Mouse (Mus musculus) 416B (cell line): ENCODE data around the gene Pts.

ENCODE experiments used
- DNase-seq: peaks from one replicate; pipeline ENCODE4 v3.0.0; 2011; ENCODE audit warnings: low read depth

Gene Pts

GRCm38 (mm10) chr9:50491531-50492045 lies 36.9 kb downstream of the Pts start:
- DNase-seq = no peak

DNA sequence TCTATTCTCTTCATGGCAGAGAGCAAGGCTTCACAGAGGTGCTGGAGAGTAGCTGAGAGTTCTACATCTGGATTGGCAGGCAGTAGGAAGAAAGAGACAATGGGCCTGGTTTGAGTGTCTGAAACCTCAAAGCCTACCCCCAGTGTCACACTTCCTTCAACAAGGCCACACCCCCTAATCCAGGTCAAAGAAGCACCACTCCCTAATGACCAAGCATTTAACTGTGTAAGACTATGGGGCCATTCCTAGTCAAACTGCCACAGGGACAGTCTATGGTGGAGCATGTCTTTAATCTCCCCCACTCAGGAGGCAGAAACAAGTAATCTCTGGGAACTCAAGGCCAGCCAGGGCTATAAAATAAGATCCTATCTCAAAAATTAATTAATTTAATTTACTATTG lies 37.7 kb downstream of the Pts start:
- peak; percentile 15 for DNase-seq

DNA sequence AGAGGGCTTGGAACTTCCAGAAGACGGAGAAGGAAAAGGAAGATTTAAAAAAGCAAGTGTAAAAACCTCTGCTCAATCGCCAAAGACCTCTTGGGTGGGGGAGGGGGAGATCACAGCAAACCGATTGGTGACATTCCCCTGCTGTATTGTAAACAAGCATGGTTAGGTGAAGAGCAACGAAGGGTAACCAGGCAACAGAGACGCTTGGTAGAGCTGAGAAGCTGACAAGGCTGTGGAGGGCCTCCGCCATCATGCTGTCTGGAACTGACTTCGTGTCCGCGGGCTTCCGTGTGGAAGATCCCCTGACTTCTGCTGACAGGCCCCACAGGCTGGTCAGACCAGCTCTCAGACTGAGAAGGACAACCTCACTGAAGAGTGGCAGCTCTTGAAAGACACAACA lies 43.0 kb downstream of the Pts start:
- no peak for DNase-seq

DNA sequence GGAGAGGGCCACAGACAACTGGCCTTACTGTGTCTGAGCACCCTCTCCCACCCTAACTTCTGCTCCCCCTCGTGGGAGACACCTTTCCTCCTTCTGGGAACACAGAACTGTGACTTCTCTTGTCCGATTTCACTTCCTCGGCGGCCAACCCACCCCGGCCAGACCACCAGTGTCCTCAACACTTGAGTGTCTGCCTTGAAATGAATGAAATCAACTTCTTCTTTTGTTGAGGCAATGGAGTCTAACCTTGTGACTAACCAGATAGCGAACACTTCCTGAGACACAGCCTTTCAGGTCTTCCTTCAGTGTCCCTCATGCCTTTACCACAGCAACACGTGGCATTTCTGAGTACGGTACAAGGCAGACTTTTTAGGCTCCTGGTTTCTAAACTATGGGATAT lies 45.8 kb downstream of the Pts start:
- DNase-seq = no peak

DNA sequence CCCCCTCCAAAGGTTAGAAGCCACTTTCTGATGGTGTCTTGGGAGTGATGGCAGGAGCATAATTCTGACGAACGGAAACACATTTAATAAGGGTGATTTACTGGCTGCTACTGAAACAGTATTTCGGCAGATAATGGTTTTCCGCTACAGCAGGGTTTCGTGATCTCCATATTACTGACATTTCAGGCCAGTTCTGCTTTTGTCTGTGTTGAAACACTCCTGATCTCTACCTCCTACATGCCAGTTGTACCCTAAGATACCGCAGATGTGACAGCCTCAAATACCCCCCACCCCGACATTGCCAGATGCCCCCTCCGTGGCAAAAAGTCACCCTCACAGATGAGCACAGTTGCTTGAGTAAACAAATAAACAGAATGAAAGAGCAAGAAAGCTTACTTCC lies 49.0 kb downstream of the Pts start:
- DNase-seq = no peak

DNA sequence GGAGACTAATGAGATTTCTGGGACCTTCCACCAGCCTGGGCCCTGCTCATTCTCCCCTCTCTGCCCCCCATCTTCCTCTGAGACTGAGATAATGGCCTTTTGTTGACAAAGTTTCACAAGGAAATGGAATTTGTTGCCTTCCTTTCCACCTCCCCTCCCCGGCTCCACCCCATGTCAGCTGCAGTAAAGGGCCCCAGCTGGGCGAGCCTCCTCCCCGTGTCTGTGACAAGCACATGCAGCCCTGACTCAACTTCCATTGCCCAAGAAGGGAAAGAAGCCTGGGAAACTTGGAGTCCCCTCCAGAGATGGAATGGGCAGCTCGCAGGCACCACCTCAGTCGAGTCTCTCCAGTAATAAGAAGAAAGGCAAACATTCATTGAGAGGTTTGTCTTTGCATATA lies 49.7 kb downstream of the Pts start:
- DNase-seq = no peak

GRCm38 (mm10) chr9:50477270-50477669 lies 51.3 kb downstream of the Pts start:
- DNase-seq = no peak

DNA sequence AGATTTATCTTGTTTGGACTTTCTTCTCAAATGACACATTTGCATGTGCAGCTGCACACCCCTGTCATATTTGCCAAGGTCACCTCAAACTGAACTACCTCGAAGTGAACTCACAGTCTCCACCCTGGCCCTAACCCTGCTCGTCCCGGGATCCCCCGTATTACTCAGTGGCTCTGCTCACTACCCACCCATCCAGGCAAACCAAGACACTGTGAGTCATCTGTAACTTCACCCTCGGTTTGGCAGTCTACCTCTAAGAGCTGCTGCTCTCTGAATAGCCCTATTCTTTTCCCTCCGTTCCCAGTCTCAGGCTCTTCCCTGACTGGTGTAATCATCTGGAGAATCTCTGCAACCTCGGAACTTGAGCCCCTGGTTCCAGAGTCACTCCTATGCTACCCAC lies 51.9 kb downstream of the Pts start:
- DNase-seq = no peak

DNA sequence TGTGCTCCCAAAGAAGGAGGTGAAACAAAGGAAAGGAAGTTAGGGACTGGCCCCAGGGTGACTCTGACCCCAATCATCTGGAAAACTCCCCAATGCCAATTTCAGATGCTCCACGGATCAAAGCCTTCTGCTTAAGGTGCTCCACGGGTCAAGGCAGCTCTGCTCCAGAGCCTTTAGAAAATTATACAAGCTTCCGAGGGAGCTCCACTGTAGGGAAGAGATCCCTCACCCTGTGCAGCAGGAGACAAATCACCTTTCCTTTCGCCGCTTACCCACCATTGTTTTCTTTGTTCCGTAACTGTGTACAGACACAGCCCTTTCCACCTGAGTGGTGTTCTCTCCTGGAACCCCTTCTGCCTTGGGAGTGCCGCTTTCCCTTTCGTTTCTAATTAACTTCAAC lies 52.8 kb downstream of the Pts start:
- no peak for DNase-seq

GRCm38 (mm10) chr9:50475318-50475717 lies 53.2 kb downstream of the Pts start:
- DNase-seq = no peak
